Mouse (Mus musculus): ENCODE data around the gene Arhgef40.
"Not testable (repeated sequence)": the region's sequence is repeated elsewhere in the genome, so short reads cannot be mapped to it uniquely, and the experiment has no call there.

Gene Arhgef40

DNA sequence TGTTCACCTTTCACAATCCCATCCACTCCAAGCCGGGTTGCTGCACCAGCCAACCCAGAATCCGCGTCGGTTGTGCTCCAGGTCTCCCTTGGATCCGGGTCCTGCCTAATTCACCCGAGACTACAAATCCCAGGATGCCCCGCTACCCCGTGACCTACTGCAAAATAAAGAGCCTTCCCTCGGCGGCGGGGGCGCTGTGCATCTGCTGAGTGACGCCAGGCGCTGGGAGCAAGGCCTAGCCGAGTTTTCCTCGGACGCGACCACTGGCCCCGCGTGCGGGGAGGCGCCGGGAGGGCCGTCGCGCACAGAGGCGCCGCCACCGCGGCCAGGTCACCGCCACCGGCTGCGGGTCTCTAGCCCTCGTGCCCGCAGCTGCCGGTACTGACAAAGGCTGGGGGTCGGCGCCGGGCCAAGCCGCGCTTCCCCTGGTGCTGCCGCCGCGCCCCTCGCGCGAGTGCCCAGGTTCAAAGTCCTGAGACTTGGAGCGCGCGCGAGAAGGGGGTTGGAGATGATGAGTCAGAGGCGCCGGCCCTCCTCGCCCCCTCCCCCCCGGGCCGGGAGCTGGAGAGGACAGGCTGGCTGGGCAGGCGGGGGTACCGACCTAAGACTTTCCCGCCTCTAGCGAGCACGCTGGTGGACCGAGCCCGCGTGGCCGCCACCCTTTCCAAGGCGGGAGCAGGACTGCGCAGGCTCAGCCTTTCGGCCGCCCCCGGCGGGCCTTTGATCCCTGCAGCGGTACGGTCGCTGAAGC lies 35.2 kb downstream of the Arhgef40 start:
- peak; percentile 98 for DNase-seq

DNA sequence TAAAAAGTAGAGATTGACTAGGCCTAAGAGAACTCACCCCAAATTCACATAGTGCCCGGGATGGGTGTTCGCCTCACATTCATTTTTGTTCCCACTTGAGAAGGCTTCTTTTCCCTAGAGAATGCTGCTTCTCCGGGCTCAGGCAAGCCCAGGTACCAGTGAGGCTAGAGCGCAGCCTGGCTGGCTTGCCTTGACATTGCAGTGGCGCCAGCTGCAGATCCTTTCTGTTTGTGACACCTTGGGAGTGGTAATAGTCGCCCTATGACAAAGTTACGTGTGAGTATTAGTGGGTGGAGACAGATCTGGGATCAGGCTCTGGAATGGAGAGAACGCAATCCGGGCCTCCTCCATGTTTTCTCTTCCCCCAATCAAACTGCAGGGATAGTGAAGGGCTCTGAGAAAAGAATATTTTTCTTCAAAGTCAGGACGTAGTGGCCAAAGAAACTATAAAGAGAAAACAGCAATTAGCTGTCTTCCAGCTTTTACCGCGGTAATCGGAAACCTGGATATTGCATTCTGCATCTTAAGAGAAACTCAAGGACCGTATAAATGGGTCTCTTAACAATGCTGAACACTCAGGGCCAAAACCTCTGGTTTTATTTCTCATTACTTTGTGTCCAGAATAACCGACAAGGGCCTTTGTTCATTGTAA lies 36.1 kb downstream of the Arhgef40 start, which contains the start of gene Zfp219:
Zfp219 (minus strand) TSS at position 248 of the 652 bp plus-strand sequence.
- DNase-seq, result peak; percentile 82

DNA sequence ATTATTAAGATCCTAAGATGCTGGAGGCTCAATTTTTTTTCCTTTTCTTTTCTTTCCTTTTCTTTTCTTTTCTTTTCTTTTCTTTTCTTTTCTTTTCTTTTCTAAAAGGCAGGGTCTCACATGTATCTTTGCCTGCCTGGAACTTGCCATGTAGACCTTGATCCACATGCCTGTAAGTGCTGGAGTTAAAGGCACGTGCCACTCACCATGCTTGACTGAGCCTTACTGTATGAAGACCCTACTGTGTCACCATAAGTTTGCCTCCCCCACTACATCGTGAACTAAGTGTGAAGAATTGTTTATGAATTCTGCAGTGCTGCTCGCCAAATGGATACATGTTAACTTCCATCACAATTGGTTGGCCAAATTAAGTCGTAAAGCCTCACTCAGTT lies 36.6 kb downstream of the Arhgef40 start:
- no peak for DNase-seq

DNA sequence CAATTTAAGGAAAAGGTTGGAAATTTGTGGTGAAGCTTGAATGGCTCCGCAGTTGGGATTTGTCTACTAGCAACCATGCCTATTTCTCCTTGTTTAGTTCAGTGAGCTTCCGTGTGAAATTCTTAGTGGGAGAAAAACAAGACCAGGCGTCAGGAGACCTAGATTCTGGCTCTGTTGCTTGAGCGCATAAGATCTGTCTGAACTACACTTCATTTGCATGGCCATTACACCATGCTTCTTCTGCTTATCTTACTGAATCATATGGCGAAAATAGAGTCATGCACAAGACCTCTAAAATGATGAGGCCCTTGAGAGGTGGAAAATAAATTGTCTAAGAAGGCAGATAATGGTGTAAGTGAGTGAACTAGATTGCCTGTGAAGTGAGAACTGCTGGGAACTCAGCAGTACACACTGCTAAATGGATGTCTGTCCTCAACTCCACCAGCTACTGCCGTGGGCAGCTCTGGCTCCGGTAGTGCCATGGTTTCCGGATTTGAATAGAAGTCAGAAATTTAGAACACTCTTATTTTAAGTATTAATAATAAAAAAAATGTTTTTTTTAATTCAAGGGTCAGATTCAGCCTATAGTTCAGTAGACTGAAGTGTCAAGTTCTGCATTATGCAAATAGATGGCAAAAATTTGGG lies 37.2 kb downstream of the Arhgef40 start:
- DNase-seq, result no peak

DNA sequence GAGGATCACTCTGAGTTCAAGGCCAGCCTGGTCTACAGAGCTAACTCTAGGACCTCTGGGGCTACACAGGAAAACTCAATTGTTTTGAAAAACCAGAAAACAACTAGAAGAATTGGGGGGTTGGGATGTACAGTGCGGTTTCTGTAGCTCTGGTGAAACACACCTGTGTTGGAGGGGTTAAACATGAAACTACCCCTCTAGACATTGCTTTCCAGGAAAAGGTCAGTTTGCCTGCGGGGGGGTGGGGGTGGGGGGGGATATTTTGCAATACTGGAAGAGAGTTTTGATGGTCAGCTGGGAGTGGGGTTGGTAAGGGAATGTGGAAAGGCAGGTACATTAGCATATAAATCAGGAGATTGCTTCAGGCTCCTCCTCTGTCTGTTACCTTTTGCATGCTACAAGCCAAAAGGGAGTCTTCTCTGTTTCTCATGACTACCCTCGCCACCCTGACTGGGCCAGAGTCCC lies 37.8 kb downstream of the Arhgef40 start:
- no peak for DNase-seq

DNA sequence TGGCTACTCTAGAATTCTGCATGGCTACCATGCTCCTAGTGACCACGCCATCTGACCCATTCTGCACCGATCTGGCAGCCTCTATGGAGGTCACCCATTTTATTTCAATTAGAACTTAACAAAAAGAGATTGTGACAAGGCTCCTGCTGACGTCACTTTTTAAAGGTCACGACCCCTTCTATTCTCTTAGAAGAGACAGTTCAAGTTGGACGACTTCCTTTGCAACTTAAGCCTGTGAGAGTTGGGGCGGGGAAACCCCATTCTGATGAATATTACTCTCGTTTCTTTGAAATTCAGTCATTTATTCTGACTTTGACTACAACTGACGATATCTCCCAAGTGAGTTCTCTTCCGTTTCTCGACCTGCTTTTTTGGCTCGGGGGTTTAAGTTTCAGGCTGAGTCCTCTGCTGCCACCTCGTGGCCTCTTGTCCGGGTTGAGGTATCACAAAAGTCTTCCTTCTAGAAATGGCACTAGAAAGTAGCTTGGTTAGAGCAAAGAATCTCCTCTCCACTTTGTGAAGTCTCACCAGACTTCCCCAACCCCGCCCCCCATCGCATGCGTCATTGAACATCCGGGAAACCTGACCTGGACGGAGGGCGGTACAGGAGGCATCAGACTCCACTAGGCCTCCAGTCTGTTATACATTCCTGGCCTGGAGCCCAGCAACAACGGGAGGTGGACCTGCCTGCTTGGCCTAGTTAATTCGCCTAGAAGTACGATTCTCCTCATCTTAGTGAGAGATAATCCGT lies 38.4 kb downstream of the Arhgef40 start:
- peak; percentile 94 for DNase-seq

DNA sequence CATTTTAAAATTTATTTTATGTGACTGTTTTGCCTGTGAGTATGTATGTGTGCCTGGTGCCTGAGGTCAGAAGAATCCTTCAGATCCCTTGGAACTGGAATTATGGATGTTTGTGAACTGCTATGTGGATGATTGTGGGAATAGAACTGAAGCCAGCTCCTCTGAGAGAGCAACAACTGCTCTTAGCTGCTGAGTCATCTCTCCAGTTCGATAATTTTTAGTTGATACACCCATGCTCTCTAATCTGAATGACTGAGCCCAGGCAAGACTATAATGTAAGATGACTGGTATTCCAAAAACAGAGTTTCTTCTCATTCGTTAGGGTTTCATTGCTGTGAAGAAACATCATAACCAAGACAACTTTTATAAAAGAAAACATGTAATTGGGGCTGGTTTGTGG lies 39.6 kb downstream of the Arhgef40 start:
- no peak for DNase-seq

DNA sequence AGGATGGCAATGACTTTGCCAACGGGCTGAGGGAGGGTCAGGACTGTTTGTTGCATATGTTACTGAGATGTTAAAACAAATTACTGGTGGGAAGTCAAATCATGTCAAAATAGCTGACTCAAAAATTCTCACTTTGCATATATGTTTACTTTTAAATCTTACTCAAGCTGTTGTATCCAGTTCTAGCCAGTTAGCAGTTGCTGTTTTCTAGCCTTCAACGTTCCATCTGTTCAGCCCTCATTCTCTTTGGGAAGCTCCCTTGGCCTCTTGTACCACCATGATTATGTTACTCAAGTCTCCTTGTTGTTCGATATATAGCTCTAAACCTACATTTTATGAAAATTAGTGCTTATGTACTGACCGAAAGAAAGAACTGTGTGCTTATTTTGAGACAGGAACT lies 41.8 kb downstream of the Arhgef40 start:
- no peak for DNase-seq

DNA sequence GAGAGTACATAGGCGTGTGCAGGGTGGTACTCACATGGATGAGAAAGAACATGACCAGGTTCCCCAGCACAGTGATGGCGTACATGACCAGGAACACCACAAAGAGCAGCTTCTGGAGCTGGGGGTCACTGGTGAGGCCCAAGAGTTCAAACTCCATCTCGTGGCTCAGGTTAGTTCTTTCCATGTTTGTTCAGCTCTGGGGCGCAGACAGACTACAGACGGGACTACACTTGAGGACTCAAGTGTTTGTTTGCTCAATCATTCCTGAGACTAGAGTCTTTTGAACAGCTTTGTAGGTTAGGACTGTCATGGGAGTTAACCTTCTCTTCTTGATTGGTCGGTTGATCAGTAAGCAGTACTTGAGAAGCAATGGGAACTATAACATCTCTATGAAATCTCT lies 51.4 kb downstream of the Arhgef40 start:
- no peak for DNase-seq

DNA sequence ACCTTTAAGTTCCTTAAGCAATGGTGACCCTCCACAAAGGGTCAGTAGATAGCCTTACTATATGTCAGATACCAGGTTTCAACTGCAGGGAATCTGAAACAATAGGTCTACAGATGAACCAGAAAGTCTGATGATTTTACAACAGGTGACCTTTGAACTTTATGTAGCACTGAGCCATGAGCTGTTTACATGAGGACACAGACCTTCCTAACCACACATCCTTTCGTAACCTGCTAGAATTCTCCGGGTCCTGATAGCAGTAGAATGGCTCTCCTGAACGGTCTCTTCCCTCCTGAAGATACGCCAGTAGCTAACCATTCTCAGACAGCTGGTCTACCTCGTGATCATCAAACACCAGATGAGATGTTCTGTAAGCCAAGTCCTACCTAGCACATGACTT lies 54.8 kb downstream of the Arhgef40 start:
- no peak for DNase-seq

DNA sequence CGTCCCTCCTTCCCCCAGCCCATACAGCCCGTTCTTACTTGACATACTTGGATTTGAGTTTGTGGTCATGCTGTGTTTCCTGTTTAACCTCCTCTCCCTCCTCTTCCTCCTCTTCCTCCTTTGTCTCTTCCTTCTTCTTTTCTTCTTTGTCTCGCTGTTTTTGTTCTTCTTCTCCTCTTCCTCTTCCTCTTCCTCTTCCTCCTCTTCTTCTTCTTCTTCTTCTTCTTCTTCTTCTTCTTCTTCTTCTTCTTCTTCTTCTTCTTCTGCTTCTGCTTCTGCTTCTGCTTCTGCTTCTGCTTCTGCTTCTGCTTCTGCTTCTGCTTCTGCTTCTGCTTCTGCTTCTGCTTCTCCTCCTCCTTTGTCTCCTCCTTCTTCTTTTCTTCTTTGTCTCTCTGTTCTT lies 57.8 kb downstream of the Arhgef40 start, which contains the start of gene Olfr221:
Olfr221 (minus strand) TSS at position 101 of the 400 bp plus-strand sequence.
- not testable (repeated sequence) for DNase-seq

DNA sequence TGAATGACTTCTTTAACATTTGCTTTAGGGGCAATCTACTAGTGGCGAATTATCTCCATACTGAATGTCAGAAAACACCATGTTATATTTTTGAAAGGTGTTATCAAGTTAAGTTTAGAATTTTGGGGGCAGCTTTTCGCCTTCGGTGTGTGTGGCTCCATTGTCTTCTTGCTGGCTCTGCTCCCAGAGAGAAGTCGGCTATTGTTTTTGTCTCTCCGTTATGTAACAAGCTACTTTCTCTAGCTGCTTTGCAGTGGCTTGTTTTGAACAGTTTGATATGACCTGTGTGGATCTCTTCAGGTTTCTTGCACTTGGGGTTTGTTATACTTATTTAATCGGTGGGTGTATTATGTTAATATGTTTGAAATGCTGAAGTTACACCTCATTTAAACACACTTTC lies 58.9 kb downstream of the Arhgef40 start:
- no peak for DNase-seq

DNA sequence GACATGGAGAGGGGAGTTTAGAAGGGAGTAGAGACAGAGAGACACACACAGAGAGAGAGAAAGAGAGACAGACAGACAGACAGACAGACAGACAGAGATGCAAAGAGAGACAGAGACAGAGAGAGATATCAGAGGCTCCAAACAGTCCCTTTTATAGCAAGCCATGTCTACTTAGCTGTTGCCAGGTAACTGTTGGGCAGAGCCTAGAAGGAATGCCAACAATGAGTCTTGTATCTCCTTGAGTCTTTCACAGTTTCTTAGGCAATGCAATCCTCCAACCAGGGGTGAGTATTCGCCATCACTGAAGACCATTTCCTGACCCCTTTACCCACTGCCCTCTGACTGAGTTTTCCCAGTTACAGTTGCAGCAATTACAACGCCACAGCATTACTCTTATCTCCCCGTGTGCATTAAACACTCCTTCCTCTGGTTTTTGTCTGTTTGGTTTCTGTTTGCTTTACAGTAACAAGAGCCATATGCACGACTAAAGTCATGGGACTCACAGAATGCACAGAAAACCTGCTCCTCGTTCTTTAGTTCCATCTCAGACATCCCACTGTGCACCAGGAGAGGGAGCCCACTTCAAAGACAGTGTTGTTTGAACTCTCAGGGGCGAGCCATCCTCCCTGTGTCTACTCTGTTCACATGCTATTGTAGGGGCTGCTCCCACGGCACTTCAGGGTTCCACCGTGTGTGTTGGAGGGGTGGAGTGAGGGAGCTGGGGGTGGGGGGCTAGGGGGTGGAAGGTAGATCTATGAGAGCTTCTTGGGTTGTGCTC lies 60.6 kb downstream of the Arhgef40 start:
- peak; percentile 68 for DNase-seq

DNA sequence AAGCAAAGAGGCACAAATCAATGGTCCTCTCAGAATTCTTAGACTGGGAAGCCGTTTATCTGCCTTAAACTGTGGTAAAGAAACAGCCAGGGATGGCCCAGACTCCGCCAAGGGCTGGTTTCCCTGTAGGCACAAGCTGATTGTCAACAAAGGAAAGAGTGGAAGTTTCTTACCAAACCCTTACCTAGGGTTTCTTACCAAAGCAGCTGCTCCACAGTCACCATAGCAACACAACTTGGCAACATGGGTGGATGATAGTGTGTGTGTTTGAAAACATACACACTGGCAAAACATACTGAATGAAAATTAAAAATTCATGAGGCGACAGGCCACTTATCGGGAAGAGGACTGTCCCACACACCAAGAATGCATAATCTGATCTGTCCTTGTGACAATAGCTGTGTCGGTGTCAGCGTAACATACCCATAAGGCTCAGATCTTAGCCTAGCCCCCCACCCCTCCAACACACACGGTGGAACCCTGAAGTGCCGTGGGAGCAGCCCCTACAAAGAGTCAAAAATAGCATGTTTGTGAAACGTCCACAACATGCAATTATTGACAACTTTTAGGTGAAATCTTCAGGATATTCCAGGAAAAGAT lies 61.5 kb downstream of the Arhgef40 start:
- no peak for DNase-seq

DNA sequence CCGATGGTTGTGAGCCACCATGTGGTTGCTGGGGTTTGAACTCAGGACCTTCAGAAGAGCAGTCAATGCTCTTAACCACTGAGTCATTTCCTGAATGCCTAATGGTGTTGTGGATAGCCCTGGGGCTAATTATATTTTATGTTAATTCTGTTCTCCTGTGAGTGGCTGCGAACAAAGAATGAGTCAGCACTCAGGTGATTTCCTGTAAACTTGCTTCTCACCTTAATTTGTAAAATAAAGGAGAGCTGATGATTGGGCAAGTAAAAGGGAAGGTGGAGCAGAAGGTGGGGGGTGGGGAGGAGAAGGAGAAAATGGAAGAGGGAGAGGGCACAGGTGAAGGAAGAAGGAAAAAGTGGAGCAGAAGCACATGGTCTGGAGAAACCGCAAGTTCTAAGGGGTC lies 68.2 kb downstream of the Arhgef40 start:
- not testable (repeated sequence) for DNase-seq
